Mouse (Mus musculus) cerebellum, adult 2 months (tissue): ENCODE results near the gene Gng12.

Source experiments
- CTCF ChIP-seq: fragments of 200-500 bp; IDR thresholded peaks from 2 replicates; pipeline ENCODE4 v1.5.1; 2011; ENCODE audit warnings: low read depth, mild to moderate bottlenecking, control low read depth, low read length, moderate library complexity, borderline replicate concordance; ENCODE audit not compliant: insufficient read depth
- POLR2A ChIP-seq: fragments of 200-500 bp; IDR thresholded peaks from 2 replicates; pipeline ENCODE4 v1.6.1; 2011; ENCODE audit warnings: low read length, control low read depth, borderline replicate concordance; ENCODE audit not compliant: insufficient read depth

GRCm38 (mm10) chr6:66920786-66921185, 24.6 kb downstream of the Gng12 start:
- TF ChIP-seq CTCF (no peak), POLR2A (no peak)
